Mouse (Mus musculus) kidney, embryonic 14.5 days (tissue): ENCODE measurements at regions not wholly inside any gene's neighbourhood (a gene's known extent, or its start where the extent isn't known, plus 50 kb on each side); places are given as distances from the start of the nearest gene placed in this dataset.

ENCODE experiments used
- ATAC-seq: fragments of 200-750 bp; cut with Nextera tagmentation; 2 replicates; pipeline ENCODE4 v1.8.0; 2017; ENCODE audit warnings: moderate number of reproducible peaks, mild to moderate bottlenecking, moderate TSS enrichment, moderate library complexity; ENCODE audit not compliant: low FRiP score, low TSS enrichment
- H3K27ac ChIP-seq: fragments of 300-500 bp; sonication (generic); 2 replicates; pipeline ENCODE4 v1.5.1; 2014; ENCODE audit warnings: low read depth, mild to moderate bottlenecking, low read length, moderate library complexity, mixed read lengths
- H3K27me3 ChIP-seq: fragments of 300-500 bp; sonication (generic); 2 replicates; pipeline ENCODE4 v1.6.1; 2014; ENCODE audit warnings: mild to moderate bottlenecking, low read length; ENCODE audit not compliant: control insufficient read depth, insufficient read depth
- H3K36me3 ChIP-seq: fragments of 300-500 bp; sonication (generic); 2 replicates; pipeline ENCODE4 v1.6.1; 2014; ENCODE audit warnings: low read length, mixed read lengths; ENCODE audit not compliant: control insufficient read depth, insufficient read depth
- H3K4me1 ChIP-seq: fragments of 300-500 bp; sonication (generic); 2 replicates; pipeline ENCODE4 v1.6.1; 2014; ENCODE audit warnings: low read length, mixed read lengths; ENCODE audit not compliant: control insufficient read depth, insufficient read depth
- H3K4me2 ChIP-seq: fragments of 300-500 bp; sonication (generic); replicated peaks from 2 replicates; pipeline ENCODE4 v1.6.1; 2014; ENCODE audit warnings: low read depth, mild to moderate bottlenecking, low read length
- H3K4me3 ChIP-seq: fragments of 300-500 bp; sonication (generic); 2 replicates; pipeline ENCODE4 v1.5.1; 2014; ENCODE audit warnings: mild to moderate bottlenecking, low read length
- H3K9ac ChIP-seq: fragments of 300-500 bp; sonication (generic); 2 replicates; pipeline ENCODE4 v1.6.1; 2014; ENCODE audit warnings: low read depth, mild to moderate bottlenecking, low read length, moderate library complexity
- H3K9me3 ChIP-seq: fragments of 300-500 bp; sonication (generic); 2 replicates; pipeline ENCODE4 v1.6.1; 2016; ENCODE audit warnings: low read length; ENCODE audit not compliant: control insufficient read depth
- WGBS: fragments of 180-500 bp; shearing (Covaris S2); extraction: QIAGEN DNeasy Blood & Tissue Kit; methylation state at CpG from one replicate; pipeline ENCODE4 v1.1.7; 2014; 5-methylcytosine and 5-hydroxymethylcytosine counted together

DNA sequence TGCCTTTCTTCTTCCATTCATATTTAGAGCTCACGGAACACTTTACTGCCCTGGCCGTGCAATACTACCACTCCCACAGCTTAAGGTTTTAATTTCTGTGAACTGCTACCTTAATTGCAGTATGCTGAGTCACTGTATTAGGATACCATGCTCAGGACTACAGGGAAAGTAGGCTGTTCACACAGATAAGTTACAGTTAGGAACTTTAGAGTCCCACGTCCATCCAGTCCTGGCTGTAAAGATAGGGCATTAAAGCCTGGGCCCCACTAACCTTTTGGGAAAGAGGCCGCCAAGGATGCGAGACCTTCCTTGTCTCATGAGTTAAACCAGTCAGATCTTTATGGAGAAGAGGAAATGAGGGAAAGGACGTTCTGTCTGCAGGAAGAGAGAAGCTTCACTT is 574.6 kb downstream of the Stpg2 start:
- Histone ChIP-seq H3K27ac (no peak overlapping the region), H3K36me3 (no peaks in the 10 kb centered on the region), H3K9ac (no peak overlapping the region), H3K4me2 (no peak overlapping the region), H3K9me3 (no peaks in the 10 kb centered on the region), H3K4me1 (peaks cover 7% of the 10 kb centered on the region; the same call in 1 of the 2 replicates), H3K27me3 (no peaks in the 10 kb centered on the region), H3K4me3 (no peak overlapping the region)
- ATAC-seq: no peak; the same call in 1 of the 2 replicates
- WGBS: 31% methylated on average over 6 of the region's 6 CpGs

DNA sequence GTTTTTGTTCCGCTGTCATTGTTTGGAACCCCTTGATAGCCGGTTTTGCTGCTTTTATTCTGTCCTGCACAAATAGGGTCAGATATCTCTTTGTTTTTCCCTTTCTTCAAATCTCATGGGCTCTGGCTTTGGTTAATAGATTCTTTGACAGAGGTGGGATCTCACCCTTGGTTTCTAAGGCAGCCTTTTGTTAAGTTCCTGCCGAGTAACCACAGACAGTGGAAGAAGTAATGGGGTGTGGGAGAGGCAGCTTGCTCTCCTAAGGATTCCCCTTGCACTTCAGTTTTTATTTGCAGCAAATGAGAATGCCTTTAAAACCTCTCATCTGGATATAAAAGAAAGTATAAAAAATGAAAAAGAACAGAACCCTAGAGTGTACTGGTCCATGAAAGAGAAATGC is 577.9 kb downstream of the Stpg2 start:
- H3K4me1 ChIP-seq: peaks cover 7% of the 10 kb centered on the region; the same call in 1 of the 2 replicates
- H3K4me2 ChIP-seq: no peak overlapping the region
- H3K27ac ChIP-seq: no peak overlapping the region
- H3K4me3 ChIP-seq: no peak overlapping the region
- WGBS: 72% methylated on average over 3 of the region's 3 CpGs
- H3K27me3 ChIP-seq: no peaks in the 10 kb centered on the region
- no peak for ATAC-seq
- no peak overlapping the region for H3K9ac ChIP-seq
- H3K9me3 ChIP-seq: no peaks in the 10 kb centered on the region
- H3K36me3 ChIP-seq: no peaks in the 10 kb centered on the region

DNA sequence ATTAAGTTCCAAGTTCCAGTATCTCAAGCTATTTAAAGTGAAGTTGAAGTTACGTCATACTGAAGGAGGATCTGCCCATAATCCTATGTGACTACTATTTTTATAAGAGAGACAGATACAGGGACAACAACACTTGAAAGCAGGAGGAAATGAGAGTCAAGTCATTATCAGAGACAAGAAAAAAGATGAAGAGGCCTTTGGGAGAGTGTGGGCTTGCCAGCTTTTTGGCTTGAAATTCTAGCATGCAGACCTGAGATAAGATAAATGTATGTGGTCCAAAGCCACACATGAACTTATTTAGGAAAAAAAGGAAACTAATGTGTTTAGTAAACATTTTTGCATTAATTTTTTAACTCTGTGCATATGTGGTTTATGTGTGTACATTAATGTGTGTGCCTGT is 581.0 kb downstream of the Stpg2 start:
- H3K9me3 ChIP-seq: no peaks in the 10 kb centered on the region
- no peaks in the 10 kb centered on the region for H3K4me1 ChIP-seq
- no peak overlapping the region for H3K27ac ChIP-seq
- no peaks in the 10 kb centered on the region for H3K36me3 ChIP-seq
- no peak for ATAC-seq
- H3K9ac ChIP-seq: no peak overlapping the region
- H3K27me3 ChIP-seq: no peaks in the 10 kb centered on the region
- WGBS: 83% methylated on average over 1 of the region's 1 CpGs
- H3K4me3 ChIP-seq: no peak overlapping the region
- H3K4me2 ChIP-seq: no peak overlapping the region

DNA sequence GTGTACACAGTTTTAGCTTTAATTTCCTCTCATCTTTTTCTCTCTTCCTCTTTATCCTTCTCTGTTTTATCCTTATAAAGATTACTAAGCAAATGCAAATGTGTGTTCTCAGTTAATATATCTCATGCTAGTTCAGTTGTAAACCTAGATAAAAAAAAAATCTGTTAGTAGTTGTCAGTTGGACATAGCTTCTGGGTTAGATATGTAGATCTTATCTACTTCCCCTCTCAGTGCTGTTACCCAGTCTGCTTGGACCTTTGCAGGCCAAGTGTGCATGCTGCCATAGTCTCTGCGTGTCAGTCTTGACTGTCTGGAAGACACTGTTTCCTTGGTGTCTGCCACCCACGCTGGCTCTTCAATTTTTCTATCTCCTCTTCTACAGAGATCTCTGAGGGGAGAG is 583.4 kb downstream of the Stpg2 start:
- Histone ChIP-seq H3K36me3 (no peaks in the 10 kb centered on the region), H3K9ac (no peak overlapping the region), H3K4me1 (no peaks in the 10 kb centered on the region), H3K4me3 (no peak overlapping the region), H3K27me3 (no peaks in the 10 kb centered on the region), H3K4me2 (no peak overlapping the region), H3K9me3 (no peaks in the 10 kb centered on the region), H3K27ac (no peak overlapping the region)
- no peak for ATAC-seq
- 88% methylated on average over 2 of the region's 2 CpGs for WGBS

DNA sequence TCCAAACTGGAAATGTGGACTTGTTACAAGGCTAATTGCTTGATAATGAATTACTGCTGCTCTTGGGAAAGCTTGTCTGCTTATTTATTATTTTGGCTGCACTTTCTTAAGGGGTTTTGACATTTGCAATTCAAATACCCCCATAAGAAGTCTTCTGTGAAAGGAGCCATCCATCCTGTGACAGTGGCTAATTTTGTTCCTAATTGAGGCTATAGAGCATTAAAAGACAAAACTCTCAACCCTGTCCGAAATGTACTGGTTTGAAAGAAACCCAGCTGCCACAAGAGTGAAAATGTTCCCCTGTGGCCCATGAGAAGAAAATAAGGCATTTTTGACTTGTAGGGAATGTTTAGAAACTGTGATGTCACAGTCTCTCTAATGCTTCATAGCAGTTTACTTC is 591.2 kb downstream of the Stpg2 start:
- Histone ChIP-seq H3K27me3 (no peaks in the 10 kb centered on the region), H3K4me2 (no peak overlapping the region), H3K4me3 (no peak overlapping the region), H3K9me3 (no peaks in the 10 kb centered on the region), H3K9ac (no peak overlapping the region), H3K36me3 (no peaks in the 10 kb centered on the region), H3K27ac (no peak overlapping the region), H3K4me1 (no peaks in the 10 kb centered on the region)
- 68% methylated on average over 1 of the region's 1 CpGs for WGBS
- ATAC-seq: no peak

DNA sequence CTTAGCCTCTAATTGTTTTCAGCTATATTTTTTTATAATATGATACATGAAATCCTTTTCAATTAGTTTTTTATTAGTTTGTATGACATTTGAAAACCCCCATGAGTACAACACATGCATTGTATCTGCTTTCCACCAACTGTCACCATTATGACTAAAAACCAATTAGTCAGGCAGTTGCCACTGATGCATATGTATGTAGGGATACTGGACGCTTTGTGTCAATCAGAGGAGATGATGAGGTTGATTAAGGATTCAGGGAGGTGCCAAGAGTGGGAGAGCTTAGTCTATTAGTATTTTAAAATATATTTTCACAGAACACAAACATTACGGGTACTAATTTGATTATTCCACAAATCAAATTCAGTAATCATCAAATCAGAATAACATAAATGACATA is 593.6 kb downstream of the Stpg2 start:
- Histone ChIP-seq H3K4me1 (no peaks in the 10 kb centered on the region), H3K36me3 (no peaks in the 10 kb centered on the region), H3K4me2 (no peak overlapping the region), H3K27ac (no peak overlapping the region), H3K9me3 (no peaks in the 10 kb centered on the region), H3K27me3 (no peaks in the 10 kb centered on the region), H3K4me3 (no peak overlapping the region), H3K9ac (no peak overlapping the region)
- 89% methylated on average over 2 of the region's 2 CpGs for WGBS
- no peak for ATAC-seq

DNA sequence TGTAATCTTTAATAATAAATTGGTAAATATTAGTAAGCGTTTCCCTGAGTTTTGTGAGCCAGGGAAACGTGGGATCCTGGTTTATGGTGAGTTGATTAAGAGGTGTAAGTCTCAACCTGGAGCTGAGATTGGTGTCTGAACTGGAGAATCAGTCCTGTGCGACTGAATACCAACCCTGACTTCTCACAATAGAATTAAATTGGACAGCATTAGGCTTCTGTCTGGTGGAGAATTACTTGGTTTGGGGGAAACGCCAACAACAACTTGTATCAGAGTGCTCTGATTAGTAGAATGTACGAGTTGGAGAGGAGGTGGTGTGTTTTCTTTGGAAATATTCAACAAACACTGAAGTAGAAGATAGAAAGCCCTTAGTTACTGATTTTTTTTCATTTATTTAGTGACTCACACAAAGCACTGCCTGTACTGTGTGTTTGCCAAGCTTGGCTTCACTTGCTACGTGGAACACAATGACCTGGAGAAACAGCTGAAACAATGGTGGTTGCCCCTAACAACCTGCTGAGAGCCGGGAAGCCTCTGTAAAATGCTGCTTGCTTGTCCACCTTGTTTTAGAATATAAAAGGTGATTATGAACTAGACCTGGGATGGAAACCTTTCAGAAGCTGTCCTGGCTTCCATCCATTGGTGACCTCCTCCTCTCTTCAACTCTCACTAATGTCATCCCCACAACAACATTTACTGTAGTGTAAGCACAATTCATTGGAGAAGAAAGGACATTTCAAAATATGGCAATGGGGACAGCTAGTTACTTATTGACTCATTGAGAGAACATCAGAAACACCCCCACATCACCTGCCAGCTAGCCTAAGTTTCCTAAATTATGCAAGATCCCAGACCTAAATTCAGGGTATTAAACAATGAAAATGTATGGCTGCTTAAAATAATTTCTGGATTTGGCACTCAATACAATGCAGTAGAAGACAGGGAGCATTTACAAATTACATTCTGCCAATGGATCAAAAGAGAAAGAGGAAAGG is 597.5 kb downstream of the Stpg2 start:
- Histone ChIP-seq H3K9me3 (no peaks in the 10 kb centered on the region), H3K4me2 (no peak overlapping the region), H3K27me3 (no peaks in the 10 kb centered on the region), H3K36me3 (no peaks in the 10 kb centered on the region), H3K27ac (no peak overlapping the region), H3K4me1 (no peaks in the 10 kb centered on the region), H3K4me3 (no peak overlapping the region), H3K9ac (no peak overlapping the region)
- WGBS: 67% methylated on average over 7 of the region's 7 CpGs
- peak; percentile 72; the same call in 1 of the 2 replicates for ATAC-seq

DNA sequence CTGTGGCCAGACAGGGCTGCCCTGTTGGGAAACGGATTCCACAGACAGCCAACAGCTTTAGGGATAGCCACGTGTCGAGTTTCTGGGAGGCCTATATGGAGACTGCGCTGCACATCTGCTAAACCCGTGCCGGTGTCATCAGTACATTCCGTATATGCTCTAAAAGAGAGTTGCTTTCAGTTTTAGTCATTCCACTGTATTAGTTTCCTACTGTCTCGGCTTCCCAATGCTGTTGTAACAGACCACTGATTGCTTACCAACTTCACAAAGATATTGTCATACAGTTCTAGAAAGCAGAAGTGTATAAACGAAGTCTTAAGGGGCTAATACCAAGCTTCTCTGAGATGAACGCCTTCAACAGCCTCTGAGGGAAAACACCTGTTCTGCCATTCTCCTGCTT is 622.5 kb downstream of the Stpg2 start:
- Histone ChIP-seq H3K4me3 (no peak overlapping the region), H3K9ac (no peak overlapping the region), H3K27me3 (no peaks in the 10 kb centered on the region), H3K27ac (no peak overlapping the region), H3K9me3 (no peaks in the 10 kb centered on the region), H3K36me3 (no peaks in the 10 kb centered on the region), H3K4me2 (no peak overlapping the region), H3K4me1 (no peaks in the 10 kb centered on the region)
- no peak for ATAC-seq
- WGBS: 72% methylated on average over 10 of the region's 10 CpGs

DNA sequence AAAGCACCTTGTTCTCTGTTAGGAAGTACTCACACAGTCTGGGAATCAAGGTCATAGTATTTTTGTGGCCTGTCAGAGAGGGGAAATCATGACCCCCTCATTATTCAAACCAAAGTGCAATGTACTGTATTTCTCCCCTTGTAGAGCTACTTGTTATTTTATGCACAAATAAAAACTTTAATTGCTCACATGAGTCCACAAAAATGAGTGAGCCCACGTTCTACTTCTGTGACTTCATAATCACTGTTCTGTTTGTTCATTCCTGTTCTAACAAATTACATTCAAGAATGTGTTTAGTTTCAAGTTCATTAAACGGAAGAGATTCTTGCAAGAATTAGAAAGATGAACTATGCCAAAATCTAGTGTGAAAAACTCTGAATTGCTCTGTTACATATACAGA is 623.1 kb downstream of the Stpg2 start:
- Histone ChIP-seq H3K4me3 (no peak overlapping the region), H3K36me3 (no peaks in the 10 kb centered on the region), H3K4me1 (no peaks in the 10 kb centered on the region), H3K4me2 (no peak overlapping the region), H3K9me3 (no peaks in the 10 kb centered on the region), H3K9ac (no peak overlapping the region), H3K27me3 (no peaks in the 10 kb centered on the region), H3K27ac (no peak overlapping the region)
- no peak for ATAC-seq
- 68% methylated on average over 2 of the region's 2 CpGs for WGBS
